Mouse (Mus musculus): ENCODE measurements around the gene Ctnnb1.

DNA sequence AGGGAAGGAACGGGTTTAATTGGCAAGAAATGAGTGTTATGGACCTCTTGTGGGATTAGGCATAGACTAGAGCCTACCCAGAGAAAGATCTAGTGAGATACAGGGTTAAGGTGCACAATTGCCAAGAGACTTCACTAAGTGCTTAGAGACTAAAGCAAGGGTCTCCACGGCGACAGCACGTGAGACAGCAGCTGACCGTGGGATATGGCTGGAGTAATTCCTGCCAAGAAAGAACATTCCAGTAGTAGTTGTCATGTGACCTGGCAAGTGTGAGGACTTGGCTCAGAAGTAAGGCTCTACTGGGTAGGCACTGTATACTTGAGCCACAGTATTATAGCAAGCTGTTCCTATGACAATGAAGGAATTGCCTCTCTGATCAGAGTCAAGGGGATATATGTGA, 47.1 kb downstream of the Ctnnb1 start:
- TF ChIP-seq GATA1 (IDR thresholded peaks at IDR 0.05; ENCODE audit: borderline replicate concordance, low read length) (no peak), FLI1 (IDR thresholded peaks at IDR 0.05; ENCODE audit: low read length) (no peak)

All from megakaryocyte, embryonic 14.5 days (primary cell).